Mouse (Mus musculus): ENCODE results near the gene Nr1d1. TPM values are rescaled to one million over a fixed set of nuclear protein-coding genes. Genes with fewer than 3 reads are reported as not detected.

Nr1d1 gene
- polyA plus RNA-seq, 1 experiment = 5.6 TPM

DNA sequence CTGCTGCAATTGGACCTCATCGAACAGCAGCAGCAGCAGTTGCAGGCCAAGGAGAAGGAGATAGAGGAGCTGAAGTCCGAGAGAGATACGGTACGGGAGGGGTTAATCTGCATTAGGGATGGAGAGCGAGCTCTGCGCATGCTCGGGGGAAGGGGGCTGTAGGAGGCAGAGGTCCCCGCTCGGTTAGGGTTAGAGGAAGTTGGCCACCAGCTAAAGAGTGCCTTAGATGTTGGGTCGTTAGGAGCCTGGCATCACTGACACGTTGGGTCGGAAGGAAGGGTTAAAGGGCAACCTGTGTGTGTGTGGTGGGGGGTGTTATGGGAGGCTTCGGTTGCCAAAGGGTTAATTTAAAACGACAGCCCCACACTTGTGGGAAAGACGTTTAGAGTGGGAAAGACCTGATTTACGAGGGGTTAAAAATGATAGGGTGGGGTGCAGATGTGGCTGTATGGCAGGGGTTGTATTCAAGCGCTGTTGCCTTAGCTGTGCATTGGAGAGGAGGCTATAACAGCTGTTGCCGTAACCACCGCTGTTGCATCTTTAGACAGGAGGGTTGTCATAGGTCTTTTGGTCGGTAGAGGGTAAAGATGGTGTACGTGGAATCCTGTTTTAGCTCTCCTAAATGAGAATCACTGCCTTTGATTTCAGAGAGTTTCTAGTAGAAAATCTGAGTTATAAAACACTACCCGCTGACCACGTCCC, 21.5 kb upstream of the Nr1d1 start:
- H3K9me3 ChIP-seq = no peaks in the 10 kb centered on the region
- no peak for TF ChIP-seq FLI1 (IDR thresholded peaks at IDR 0.05; ENCODE audit: low read length)
- TF ChIP-seq GATA1 (IDR thresholded peaks at IDR 0.05; ENCODE audit: borderline replicate concordance, low read length) = no peak
- peaks cover 46% of the 10 kb centered on the region for H3K36me3 ChIP-seq (replicated peaks; ENCODE audit: low read length)
- H3K4me3 ChIP-seq (replicated peaks) = peak overlapping the region; percentile 99
- no peaks in the 10 kb centered on the region for H3K27me3 ChIP-seq (replicated peaks)
- peaks cover 70% of the 10 kb centered on the region for H3K4me1 ChIP-seq

DNA sequence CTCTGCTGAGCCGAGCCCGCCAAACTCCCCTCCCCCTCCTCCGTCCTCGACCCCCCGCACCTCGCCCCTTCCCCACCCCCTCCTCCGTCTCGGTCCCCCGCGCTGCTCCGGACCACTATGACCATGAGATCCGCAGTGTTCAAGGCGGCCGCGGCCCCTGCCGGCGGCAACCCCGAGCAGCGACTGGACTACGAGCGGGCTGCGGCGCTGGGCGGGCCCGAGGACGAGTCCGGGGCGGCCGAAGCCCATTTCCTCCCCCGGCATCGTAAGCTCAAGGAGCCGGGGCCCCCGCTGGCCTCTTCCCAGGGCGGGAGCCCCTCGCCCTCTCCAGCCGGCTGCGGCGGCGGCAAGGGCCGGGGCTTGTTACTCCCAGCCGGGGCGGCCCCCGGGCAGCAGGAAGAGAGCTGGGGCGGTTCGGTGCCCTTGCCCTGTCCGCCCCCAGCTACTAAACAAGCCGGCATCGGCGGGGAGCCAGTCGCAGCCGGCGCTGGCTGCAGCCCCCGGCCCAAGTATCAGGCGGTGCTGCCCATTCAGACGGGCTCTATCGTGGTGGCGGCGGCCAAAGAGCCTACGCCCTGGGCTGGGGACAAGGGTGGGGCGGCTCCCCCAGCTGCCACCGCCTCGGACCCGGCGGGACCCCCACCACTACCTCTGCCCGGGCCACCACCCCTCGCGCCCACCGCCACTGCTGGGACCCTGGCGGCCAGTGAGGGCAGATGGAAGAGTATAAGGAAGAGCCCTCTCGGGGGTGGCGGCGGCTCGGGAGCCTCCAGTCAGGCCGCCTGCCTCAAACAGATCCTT, 20.8 kb upstream of the Nr1d1 start:
- H3K27me3 ChIP-seq (replicated peaks) = no peaks in the 10 kb centered on the region
- H3K4me3 ChIP-seq (replicated peaks) = peak overlapping the region; percentile 99
- peaks cover 39% of the 10 kb centered on the region for H3K36me3 ChIP-seq (replicated peaks; ENCODE audit: low read length)
- H3K4me1 ChIP-seq = peaks cover 70% of the 10 kb centered on the region
- no peaks in the 10 kb centered on the region for H3K9me3 ChIP-seq
- no peak for TF ChIP-seq GATA1 (IDR thresholded peaks at IDR 0.05; ENCODE audit: borderline replicate concordance, low read length)
- no peak for TF ChIP-seq FLI1 (IDR thresholded peaks at IDR 0.05; ENCODE audit: low read length)

DNA sequence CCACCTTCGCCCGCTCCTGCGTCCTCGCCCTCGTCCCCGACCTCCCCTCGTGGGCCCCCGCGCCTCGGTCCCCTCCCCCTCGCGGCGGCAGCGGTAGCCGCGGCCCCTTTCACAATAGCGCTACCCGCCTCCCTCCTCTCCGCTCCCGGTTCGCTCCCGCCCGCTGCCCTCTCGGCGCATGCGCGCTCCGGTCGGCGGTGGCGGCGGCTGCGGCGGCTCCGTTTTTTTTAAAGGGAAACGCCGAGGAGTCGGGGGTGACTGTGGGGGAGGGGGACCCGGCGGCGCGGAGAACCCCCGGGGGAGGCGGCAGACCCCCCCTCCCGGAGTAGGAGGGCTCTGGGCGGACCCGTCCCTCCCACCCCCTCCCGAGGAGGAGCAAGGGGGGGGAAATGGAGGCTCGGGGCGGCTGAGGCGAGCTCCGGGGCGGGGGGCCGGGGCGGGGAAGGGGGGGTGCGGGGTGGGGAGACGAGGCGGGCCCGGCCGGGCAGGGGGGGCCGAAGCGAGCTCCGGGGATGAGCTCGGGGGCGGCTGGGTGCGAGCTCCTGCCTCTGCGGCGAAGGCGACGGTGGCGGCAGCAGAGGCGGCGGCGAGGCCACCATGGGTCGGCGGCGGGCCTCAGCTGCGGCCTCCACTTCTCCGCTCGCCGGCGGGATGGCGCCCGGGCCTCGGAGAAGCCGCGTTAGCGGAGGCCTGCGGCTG, 20.0 kb upstream of the Nr1d1 start, which contains the start of gene Msl1:
Gene Msl1 (plus strand): TSS at position 502 of the 699 bp plus-strand sequence.
- Histone ChIP-seq H3K27me3 (replicated peaks) (no peaks in the 10 kb centered on the region), H3K4me1 (peaks cover 68% of the 10 kb centered on the region), H3K4me3 (replicated peaks) (peak within 1 kb of the TSS; percentile 99), H3K36me3 (replicated peaks; ENCODE audit: low read length) (peaks cover 31% of the 10 kb centered on the region), H3K9me3 (no peaks in the 10 kb centered on the region)
- no peak for TF ChIP-seq FLI1 (IDR thresholded peaks at IDR 0.05; ENCODE audit: low read length)
- no peak for TF ChIP-seq GATA1 (IDR thresholded peaks at IDR 0.05; ENCODE audit: borderline replicate concordance, low read length)

DNA sequence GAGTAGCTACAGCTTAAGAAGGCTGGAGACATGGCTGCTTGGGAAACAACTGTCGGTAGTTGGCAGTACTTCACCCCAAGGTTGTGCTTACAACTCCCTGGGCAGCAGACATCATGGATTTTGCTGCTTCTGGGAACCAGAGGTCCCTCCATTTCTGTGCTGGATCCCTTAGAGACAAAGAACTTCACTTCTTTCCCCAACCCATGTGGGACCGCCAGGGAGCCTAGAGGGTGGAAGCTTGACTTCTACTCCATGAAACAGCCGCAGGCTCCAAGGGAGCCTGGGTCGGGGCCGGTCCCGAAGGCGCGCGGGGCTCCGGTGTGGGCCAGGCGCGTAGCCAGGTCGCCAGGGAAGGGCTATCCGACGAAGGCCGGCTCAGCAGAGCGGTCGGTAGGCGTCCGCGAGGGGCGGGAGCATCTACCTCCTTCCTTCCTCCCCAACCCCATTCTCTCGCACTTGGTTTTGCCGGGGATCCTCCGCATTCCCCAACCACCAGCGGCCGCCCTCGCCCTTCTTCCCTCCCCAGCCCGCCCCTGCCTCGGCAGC, 19.4 kb upstream of the Nr1d1 start:
- Histone ChIP-seq H3K36me3 (replicated peaks; ENCODE audit: low read length) (peaks cover 25% of the 10 kb centered on the region), H3K4me3 (replicated peaks) (peak overlapping the region; percentile 99), H3K27me3 (replicated peaks) (no peaks in the 10 kb centered on the region), H3K9me3 (no peaks in the 10 kb centered on the region), H3K4me1 (peaks cover 71% of the 10 kb centered on the region)
- TF ChIP-seq GATA1 (IDR thresholded peaks at IDR 0.05; ENCODE audit: borderline replicate concordance, low read length) (no peak), FLI1 (IDR thresholded peaks at IDR 0.05; ENCODE audit: low read length) (no peak)

DNA sequence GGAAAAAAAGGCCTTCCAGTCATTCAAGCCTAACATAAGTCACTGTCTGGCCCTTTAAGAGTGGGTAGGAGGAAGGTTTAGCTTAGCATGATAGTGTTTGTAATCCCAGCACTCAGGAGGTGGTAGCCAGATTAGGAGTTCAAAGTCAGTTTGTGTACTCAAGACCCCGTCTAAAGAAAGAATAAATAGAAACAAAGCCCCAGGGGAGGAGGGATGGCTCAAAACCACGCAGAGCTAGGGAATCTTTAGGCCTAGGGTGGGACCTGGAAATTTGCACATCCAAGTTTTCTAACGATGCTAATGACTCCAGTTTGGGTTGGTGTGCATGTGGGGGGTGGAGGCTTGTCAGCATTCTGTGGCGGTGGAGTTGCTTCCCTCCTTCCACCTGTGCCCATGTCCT, 16.9 kb upstream of the Nr1d1 start:
- peaks cover 3% of the 10 kb centered on the region for H3K36me3 ChIP-seq (replicated peaks; ENCODE audit: low read length)
- no peaks in the 10 kb centered on the region for H3K27me3 ChIP-seq (replicated peaks)
- TF ChIP-seq GATA1 (IDR thresholded peaks at IDR 0.05; ENCODE audit: borderline replicate concordance, low read length) (no peak), FLI1 (IDR thresholded peaks at IDR 0.05; ENCODE audit: low read length) (no peak)
- no peak overlapping the region for H3K4me3 ChIP-seq (replicated peaks)
- no peaks in the 10 kb centered on the region for H3K9me3 ChIP-seq
- H3K4me1 ChIP-seq = peaks cover 71% of the 10 kb centered on the region

DNA sequence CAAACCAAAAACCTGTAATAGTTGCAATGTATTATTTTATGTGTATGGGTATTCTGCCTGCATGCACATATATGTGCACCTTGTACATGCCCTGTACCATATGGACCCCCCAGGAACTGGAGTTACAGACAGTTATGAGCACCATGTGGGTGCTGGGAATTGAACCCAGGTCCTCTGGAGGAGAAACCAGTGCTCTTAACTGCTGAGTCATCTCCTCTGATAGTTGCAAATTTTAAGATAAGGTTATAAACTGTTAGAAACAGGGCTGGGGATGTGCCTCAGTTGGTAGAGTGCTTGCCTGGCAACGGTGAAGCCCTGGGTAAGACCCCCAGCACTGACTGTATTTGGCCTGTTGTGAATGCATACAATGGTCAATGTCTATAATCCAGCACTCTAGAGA, 16.3 kb upstream of the Nr1d1 start:
- Histone ChIP-seq H3K27me3 (replicated peaks) (no peaks in the 10 kb centered on the region), H3K9me3 (no peaks in the 10 kb centered on the region), H3K4me3 (replicated peaks) (no peak overlapping the region), H3K36me3 (replicated peaks; ENCODE audit: low read length) (peaks cover 3% of the 10 kb centered on the region), H3K4me1 (peaks cover 71% of the 10 kb centered on the region)
- TF ChIP-seq FLI1 (IDR thresholded peaks at IDR 0.05; ENCODE audit: low read length) (no peak), GATA1 (IDR thresholded peaks at IDR 0.05; ENCODE audit: borderline replicate concordance, low read length) (no peak)

DNA sequence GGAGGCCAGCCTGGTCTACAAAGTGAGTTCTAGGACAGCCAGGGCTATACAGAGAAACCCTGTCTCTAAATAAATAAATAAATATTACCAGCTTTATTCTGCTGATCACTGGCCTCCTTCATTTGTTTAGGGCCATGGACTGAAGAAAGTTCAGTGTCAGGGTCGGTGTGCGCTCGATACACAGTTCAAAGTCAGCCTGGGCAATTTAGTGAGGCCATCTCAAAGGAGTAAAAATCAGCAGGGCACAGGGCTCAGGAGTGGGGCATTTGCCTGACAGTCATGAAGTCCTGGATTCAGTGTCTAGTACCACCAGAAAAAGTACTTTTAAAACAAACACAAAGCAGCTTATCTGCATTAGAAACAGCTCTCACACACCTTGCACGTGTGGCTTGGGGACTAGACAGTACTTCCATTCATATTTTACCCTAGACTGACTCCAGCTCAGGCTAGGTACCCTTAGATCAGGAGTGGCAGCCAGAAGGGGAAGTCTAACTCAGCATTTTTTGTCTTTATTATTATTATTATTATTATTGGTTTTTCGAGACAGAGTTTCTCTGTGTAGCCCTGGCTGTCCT, 15.6 kb upstream of the Nr1d1 start:
- TF ChIP-seq FLI1 (IDR thresholded peaks at IDR 0.05; ENCODE audit: low read length) (no peak), GATA1 (IDR thresholded peaks at IDR 0.05; ENCODE audit: borderline replicate concordance, low read length) (no peak)
- no peaks in the 10 kb centered on the region for H3K9me3 ChIP-seq
- H3K4me3 ChIP-seq (replicated peaks) = no peak overlapping the region
- H3K4me1 ChIP-seq = peaks cover 76% of the 10 kb centered on the region
- no peaks in the 10 kb centered on the region for H3K27me3 ChIP-seq (replicated peaks)
- H3K36me3 ChIP-seq (replicated peaks; ENCODE audit: low read length) = peaks cover 3% of the 10 kb centered on the region

DNA sequence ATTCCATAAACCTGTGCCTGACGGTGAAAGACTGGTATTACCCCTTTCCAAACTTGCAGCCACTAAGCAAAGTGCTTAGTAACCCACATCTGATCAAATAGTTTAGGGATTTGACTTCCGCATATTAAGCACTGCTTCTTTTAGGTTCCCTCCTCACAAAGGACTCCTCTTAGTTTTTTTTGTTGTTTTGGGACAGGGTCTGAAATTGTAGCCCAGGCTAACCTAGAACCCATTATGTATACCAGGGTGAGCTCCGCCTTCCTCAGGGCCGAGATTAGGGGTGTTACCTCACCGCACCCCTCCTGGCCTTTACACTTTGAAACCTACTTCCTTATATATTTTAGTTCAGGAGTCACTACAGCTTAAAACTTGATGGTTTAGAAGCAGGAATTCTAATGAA, 14.7 kb upstream of the Nr1d1 start:
- peaks cover 85% of the 10 kb centered on the region for H3K4me1 ChIP-seq
- no peak for TF ChIP-seq FLI1 (IDR thresholded peaks at IDR 0.05; ENCODE audit: low read length)
- no peaks in the 10 kb centered on the region for H3K9me3 ChIP-seq
- H3K4me3 ChIP-seq (replicated peaks) = peak overlapping the region; percentile 96
- H3K27me3 ChIP-seq (replicated peaks) = no peaks in the 10 kb centered on the region
- H3K36me3 ChIP-seq (replicated peaks; ENCODE audit: low read length) = peaks cover 3% of the 10 kb centered on the region

DNA sequence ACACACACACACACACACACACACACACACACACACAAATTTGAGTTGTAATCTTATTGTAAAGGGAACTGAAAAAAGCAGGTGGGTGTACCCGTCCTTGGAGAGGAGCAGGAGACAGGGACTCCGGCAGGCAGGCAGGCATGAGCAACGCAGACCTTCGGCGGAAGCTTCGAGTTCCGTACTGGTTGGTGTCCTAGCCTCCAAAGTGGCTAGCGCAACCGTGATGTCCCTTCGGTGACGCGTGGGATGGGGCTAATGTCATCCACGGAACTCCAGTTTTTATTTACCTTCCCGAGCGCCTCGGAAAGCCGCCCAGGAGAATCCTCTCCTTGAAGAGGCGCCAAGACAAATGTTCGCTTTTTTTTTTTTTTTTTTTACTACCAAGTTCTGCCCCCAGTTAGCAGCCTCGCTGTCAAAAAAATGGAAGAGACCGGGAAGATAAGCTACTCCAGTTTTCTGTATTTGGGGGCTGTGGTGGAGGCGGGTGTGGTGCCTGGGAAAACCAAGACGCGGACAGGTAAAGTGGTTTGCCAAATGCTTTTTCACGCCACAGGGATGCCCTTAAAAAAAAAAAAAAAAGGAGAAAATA, 14.2 kb upstream of the Nr1d1 start:
- no peaks in the 10 kb centered on the region for H3K9me3 ChIP-seq
- no peak for TF ChIP-seq FLI1 (IDR thresholded peaks at IDR 0.05; ENCODE audit: low read length)
- TF ChIP-seq GATA1 (IDR thresholded peaks at IDR 0.05; ENCODE audit: borderline replicate concordance, low read length) = no peak
- H3K4me3 ChIP-seq (replicated peaks) = peak overlapping the region; percentile 96
- H3K36me3 ChIP-seq (replicated peaks; ENCODE audit: low read length) = peaks cover 3% of the 10 kb centered on the region
- H3K4me1 ChIP-seq = peaks cover 89% of the 10 kb centered on the region
- H3K27me3 ChIP-seq (replicated peaks) = no peaks in the 10 kb centered on the region
